Mouse (Mus musculus): ENCODE measurements around the gene Ccer2. TPM values are rescaled to one million over a fixed set of nuclear protein-coding genes. Genes with fewer than 3 reads are reported as not detected.

The Ccer2 gene
- polyA plus RNA-seq, 1 experiment: 0.16 TPM

DNA sequence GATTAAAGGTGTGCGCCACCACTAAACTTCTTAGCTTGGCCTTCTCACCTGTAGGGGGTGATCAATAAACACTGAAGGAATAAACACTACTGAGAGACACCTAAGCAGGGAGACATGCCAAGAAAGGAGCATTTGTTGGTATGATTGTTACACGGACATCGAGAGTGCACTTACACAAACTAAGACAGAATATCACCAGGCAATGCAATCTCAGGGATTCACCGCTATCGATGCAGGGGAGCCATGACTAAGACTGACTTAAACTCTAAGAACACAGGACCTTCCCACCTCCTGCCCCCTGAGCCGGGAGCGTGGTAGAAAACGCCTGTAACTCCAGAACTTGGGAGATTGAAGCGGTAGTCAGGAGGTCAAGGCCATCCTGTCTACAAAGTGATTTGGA is 15.0 kb upstream of the Ccer2 start:
- DNase-seq: no peak
- H3K27ac ChIP-seq (ENCODE audit: control insufficient read depth, insufficient read depth, low read length): peak overlapping the region; percentile 48; the same call in 1 of the 2 replicates
- H3K4me3 ChIP-seq (ENCODE audit: control insufficient read depth, insufficient read depth, low read length): peak overlapping the region; percentile 64
- 31% methylated on average over 9 of the region's 9 CpGs for WGBS
- no peaks in the 10 kb centered on the region for H3K36me3 ChIP-seq (ENCODE audit: control insufficient read depth, insufficient read depth, low read length)
- no peaks in the 10 kb centered on the region for H3K27me3 ChIP-seq (ENCODE audit: control insufficient read depth, insufficient read depth, low read length)
- peaks cover 5% of the 10 kb centered on the region for H3K4me1 ChIP-seq (replicated peaks; ENCODE audit: control insufficient read depth, insufficient read depth, low read length)
- TF ChIP-seq CTCF (IDR thresholded peaks at IDR 0.05; ENCODE audit: borderline replicate concordance, control insufficient read depth, extremely low read depth, insufficient read depth, low read length, poor library complexity) (no peak), POLR2A (IDR thresholded peaks at IDR 0.05; ENCODE audit: control insufficient read depth, extremely low read depth, insufficient read depth, low read length, poor library complexity) (no peak)

DNA sequence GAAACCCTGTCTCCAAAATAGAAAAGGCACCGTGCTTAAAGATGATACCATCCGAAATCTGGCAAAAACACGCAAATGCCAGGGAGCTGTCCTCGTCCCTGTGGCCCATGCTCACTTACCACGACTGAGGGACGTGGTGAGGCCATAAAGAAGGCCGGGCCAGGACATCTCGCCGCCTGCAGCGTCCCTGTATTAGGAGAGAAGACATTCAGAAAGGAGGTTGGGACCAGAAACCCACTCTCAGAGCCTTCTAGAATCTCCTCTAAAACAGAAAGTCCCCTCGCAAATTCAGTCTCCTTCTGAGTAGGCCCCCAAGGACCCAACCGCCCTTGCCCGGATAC is 14.6 kb upstream of the Ccer2 start:
- TF ChIP-seq CTCF (IDR thresholded peaks at IDR 0.05; ENCODE audit: borderline replicate concordance, control insufficient read depth, extremely low read depth, insufficient read depth, low read length, poor library complexity) (no peak), POLR2A (IDR thresholded peaks at IDR 0.05; ENCODE audit: control insufficient read depth, extremely low read depth, insufficient read depth, low read length, poor library complexity) (no peak)
- H3K27me3 ChIP-seq (ENCODE audit: control insufficient read depth, insufficient read depth, low read length): no peaks in the 10 kb centered on the region
- peak overlapping the region; percentile 64 for H3K4me3 ChIP-seq (ENCODE audit: control insufficient read depth, insufficient read depth, low read length)
- DNase-seq: no peak
- peaks cover 5% of the 10 kb centered on the region for H3K4me1 ChIP-seq (replicated peaks; ENCODE audit: control insufficient read depth, insufficient read depth, low read length)
- H3K27ac ChIP-seq (ENCODE audit: control insufficient read depth, insufficient read depth, low read length): peak overlapping the region; percentile 48; the same call in 1 of the 2 replicates
- 2% methylated on average over 13 of the region's 13 CpGs for WGBS
- H3K36me3 ChIP-seq (ENCODE audit: control insufficient read depth, insufficient read depth, low read length): no peaks in the 10 kb centered on the region

DNA sequence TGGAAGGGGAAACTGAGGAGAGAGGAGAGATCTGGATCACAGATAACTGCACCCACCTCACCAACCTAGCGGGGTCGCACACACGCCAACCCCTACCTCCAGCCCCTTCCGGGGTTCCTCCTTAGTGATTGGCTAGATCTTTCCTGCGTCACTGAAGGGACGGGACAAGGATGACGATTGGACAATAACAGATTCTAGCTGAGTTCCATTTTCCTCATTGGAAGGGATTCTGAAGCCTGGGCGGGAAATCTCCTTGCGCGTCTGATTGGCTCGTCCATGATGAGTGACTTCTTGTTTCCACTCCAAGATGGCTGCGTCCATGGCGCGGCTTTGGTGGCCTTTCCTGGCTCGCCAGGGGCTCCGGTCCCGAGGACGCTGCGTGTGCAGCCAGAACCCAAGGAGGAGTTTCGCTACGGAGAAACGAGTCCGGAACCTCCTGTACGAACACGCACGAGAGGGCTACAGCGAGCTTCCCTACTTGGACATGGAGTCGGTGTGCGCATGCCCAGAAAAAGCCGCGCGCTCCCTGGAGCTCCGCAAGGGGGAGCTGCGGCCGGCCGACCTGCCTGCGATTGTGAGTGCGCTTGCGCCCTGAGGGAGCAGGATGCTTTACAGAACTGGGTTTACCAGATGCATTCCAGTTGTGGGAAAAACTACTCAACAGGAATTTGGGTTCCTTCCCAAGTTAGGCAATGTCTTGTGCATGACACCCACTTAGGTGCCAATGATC is 14.1 kb upstream of the Ccer2 start, which contains the start of the genes Mrps12 and Sars2:
Gene Mrps12 (minus strand): TSS at position 112 of the 730 bp plus-strand sequence.
Gene Sars2 (plus strand): TSS at position 284 of the 730 bp plus-strand sequence.
- Histone ChIP-seq H3K27ac (ENCODE audit: control insufficient read depth, insufficient read depth, low read length) (peak within 1 kb of the TSS; percentile 48; the same call in 1 of the 2 replicates), H3K4me3 (ENCODE audit: control insufficient read depth, insufficient read depth, low read length) (peak within 1 kb of the TSS; percentile 64), H3K36me3 (ENCODE audit: control insufficient read depth, insufficient read depth, low read length) (no peaks in the 10 kb centered on the region), H3K27me3 (ENCODE audit: control insufficient read depth, insufficient read depth, low read length) (no peaks in the 10 kb centered on the region), H3K4me1 (replicated peaks; ENCODE audit: control insufficient read depth, insufficient read depth, low read length) (peaks cover 5% of the 10 kb centered on the region)
- peak; percentile 93 for DNase-seq
- TF ChIP-seq POLR2A (IDR thresholded peaks at IDR 0.05; ENCODE audit: control insufficient read depth, extremely low read depth, insufficient read depth, low read length, poor library complexity): peak; percentile 57
- TF ChIP-seq CTCF (IDR thresholded peaks at IDR 0.05; ENCODE audit: borderline replicate concordance, control insufficient read depth, extremely low read depth, insufficient read depth, low read length, poor library complexity): peak; percentile 92
- WGBS: under 1% methylated on average over 39 of the region's 39 CpGs

DNA sequence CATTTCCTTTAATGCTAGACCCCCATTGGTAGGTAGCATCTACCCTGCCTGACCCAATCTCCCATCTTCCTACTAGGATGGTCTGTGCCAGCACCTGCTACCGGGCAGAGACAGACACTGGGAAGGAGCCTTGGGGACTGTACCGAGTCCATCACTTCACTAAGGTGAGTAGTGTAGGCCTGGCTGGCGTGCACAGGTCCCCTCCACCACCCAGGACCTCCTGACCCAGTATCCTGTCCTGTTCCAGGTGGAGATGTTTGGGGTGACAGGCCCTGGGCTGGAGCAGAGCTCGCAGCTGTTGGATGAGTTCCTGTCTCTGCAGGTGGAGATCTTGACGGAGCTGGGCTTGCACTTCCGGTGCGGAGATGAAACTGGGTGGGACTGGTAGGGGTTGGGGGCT is 6.0 kb upstream of the Ccer2 start:
- Histone ChIP-seq H3K36me3 (ENCODE audit: control insufficient read depth, insufficient read depth, low read length) (no peaks in the 10 kb centered on the region), H3K27ac (ENCODE audit: control insufficient read depth, insufficient read depth, low read length) (no peak overlapping the region), H3K4me3 (ENCODE audit: control insufficient read depth, insufficient read depth, low read length) (no peak overlapping the region), H3K27me3 (ENCODE audit: control insufficient read depth, insufficient read depth, low read length) (no peaks in the 10 kb centered on the region), H3K4me1 (replicated peaks; ENCODE audit: control insufficient read depth, insufficient read depth, low read length) (no peaks in the 10 kb centered on the region)
- no peak for TF ChIP-seq CTCF (IDR thresholded peaks at IDR 0.05; ENCODE audit: borderline replicate concordance, control insufficient read depth, extremely low read depth, insufficient read depth, low read length, poor library complexity)
- TF ChIP-seq POLR2A (IDR thresholded peaks at IDR 0.05; ENCODE audit: control insufficient read depth, extremely low read depth, insufficient read depth, low read length, poor library complexity): no peak
- DNase-seq: no peak
- 97% methylated on average over 7 of the region's 7 CpGs for WGBS

DNA sequence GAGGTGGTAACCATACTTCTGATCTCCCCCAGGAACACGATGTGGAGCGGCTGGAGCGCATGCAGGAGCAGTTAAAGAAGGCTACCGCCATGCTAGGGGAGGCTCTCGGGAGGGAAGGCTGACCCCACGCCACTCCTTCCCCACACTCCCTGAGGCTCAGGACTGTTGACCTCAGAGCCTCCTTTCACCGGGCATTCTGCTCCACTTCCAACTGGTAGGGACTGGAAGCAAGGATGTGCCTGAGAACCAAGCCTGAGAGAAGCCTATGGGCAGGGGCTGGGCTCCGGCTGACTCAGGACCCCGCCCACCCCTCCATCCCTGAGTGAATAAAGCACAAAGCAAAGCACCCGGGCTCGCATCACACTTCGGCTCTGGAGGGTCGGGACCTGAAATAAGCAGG is 2.6 kb downstream of the Ccer2 start:
- TF ChIP-seq CTCF (IDR thresholded peaks at IDR 0.05; ENCODE audit: borderline replicate concordance, control insufficient read depth, extremely low read depth, insufficient read depth, low read length, poor library complexity): no peak
- no peak for TF ChIP-seq POLR2A (IDR thresholded peaks at IDR 0.05; ENCODE audit: control insufficient read depth, extremely low read depth, insufficient read depth, low read length, poor library complexity)
- no peak overlapping the region for H3K27ac ChIP-seq (ENCODE audit: control insufficient read depth, insufficient read depth, low read length)
- H3K36me3 ChIP-seq (ENCODE audit: control insufficient read depth, insufficient read depth, low read length): peaks cover 20% of the 10 kb centered on the region
- H3K27me3 ChIP-seq (ENCODE audit: control insufficient read depth, insufficient read depth, low read length): no peaks in the 10 kb centered on the region
- no peak for DNase-seq
- H3K4me1 ChIP-seq (replicated peaks; ENCODE audit: control insufficient read depth, insufficient read depth, low read length): peaks cover 7% of the 10 kb centered on the region; the same call in 1 of the 2 replicates
- 96% methylated on average over 13 of the region's 13 CpGs for WGBS
- H3K4me3 ChIP-seq (ENCODE audit: control insufficient read depth, insufficient read depth, low read length): no peak overlapping the region

DNA sequence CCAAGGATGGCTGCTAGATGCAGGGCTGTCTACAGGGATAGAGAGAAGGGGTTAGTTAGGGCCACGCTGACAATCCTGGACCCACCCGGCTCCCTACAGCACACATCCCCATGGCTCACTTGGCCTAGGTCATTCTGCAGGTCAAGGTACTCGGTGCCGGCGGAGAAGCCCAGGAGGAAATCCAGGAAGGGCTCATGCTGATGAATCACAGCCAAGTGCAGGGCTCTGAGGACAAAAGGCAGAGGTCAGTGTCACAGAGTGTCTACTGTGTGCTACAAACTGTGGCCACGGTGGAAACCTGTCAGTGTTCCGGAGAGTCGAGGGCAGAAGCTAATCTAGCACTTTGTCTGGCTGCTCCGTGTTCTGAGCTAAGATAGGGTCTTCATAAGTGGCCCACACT is 5.9 kb downstream of the Ccer2 start:
- no peaks in the 10 kb centered on the region for H3K27me3 ChIP-seq (ENCODE audit: control insufficient read depth, insufficient read depth, low read length)
- 98% methylated on average over 9 of the region's 9 CpGs for WGBS
- TF ChIP-seq POLR2A (IDR thresholded peaks at IDR 0.05; ENCODE audit: control insufficient read depth, extremely low read depth, insufficient read depth, low read length, poor library complexity) (no peak), CTCF (IDR thresholded peaks at IDR 0.05; ENCODE audit: borderline replicate concordance, control insufficient read depth, extremely low read depth, insufficient read depth, low read length, poor library complexity) (no peak)
- peaks cover 6% of the 10 kb centered on the region for H3K4me1 ChIP-seq (replicated peaks; ENCODE audit: control insufficient read depth, insufficient read depth, low read length)
- H3K4me3 ChIP-seq (ENCODE audit: control insufficient read depth, insufficient read depth, low read length): no peak overlapping the region
- DNase-seq: no peak
- H3K27ac ChIP-seq (ENCODE audit: control insufficient read depth, insufficient read depth, low read length): no peak overlapping the region
- peaks cover 20% of the 10 kb centered on the region for H3K36me3 ChIP-seq (ENCODE audit: control insufficient read depth, insufficient read depth, low read length)
